Mouse (Mus musculus) embryonic facial prominence, embryonic 11.5 days (tissue): Measurements from ENCODE around the gene Casq2. TPM values are rescaled to one million over a fixed set of nuclear protein-coding genes. Genes with fewer than 3 reads are reported as not detected.

Source experiments
- ATAC-seq: fragments of 200-750 bp; cut with Nextera tagmentation; replicated peaks from 2 replicates; pipeline ENCODE4 v1.8.0; 2017; ENCODE audit warnings: low read depth; ENCODE audit not compliant: insufficient number of reproducible peaks, low FRiP score, low TSS enrichment
- DNase-seq: peaks from one replicate; pipeline ENCODE4 v3.0.0-alpha.2; 2015; ENCODE audit warnings: low spot score
- H3K27ac ChIP-seq: fragments of 300-500 bp; sonication (generic); replicated peaks from 2 replicates; pipeline ENCODE4 v1.5.1; 2014; ENCODE audit warnings: mild to moderate bottlenecking, low read depth, low read length, control low read depth
- H3K27me3 ChIP-seq: fragments of 300-500 bp; sonication (generic); 2 replicates; pipeline ENCODE4 v1.6.1; 2014; ENCODE audit warnings: mild to moderate bottlenecking, low read length, moderate library complexity, mixed read lengths; ENCODE audit not compliant: control insufficient read depth, insufficient read depth
- H3K36me3 ChIP-seq: fragments of 300-500 bp; sonication (generic); replicated peaks from 2 replicates; pipeline ENCODE4 v1.6.1; 2014; ENCODE audit warnings: low read depth, mild to moderate bottlenecking, low read length, moderate library complexity, mixed read lengths; ENCODE audit not compliant: control insufficient read depth, insufficient read depth
- H3K4me1 ChIP-seq: fragments of 300-500 bp; sonication (generic); 2 replicates; pipeline ENCODE4 v1.6.1; 2014; ENCODE audit warnings: low read length, mixed read lengths; ENCODE audit not compliant: control insufficient read depth, insufficient read depth
- H3K4me2 ChIP-seq: fragments of 300-500 bp; sonication (generic); 2 replicates; pipeline ENCODE4 v1.6.1; 2014; ENCODE audit warnings: low read depth, mild to moderate bottlenecking, control low read depth, low read length, moderate library complexity
- H3K4me3 ChIP-seq: fragments of 300-500 bp; sonication (generic); 2 replicates; pipeline ENCODE4 v1.5.1; 2014; ENCODE audit warnings: low read depth, low read length, control low read depth
- H3K9ac ChIP-seq: fragments of 300-500 bp; sonication (generic); replicated peaks from 2 replicates; pipeline ENCODE4 v1.6.1; 2014; ENCODE audit warnings: mild to moderate bottlenecking, control low read depth, low read length
- H3K9me3 ChIP-seq: fragments of 300-500 bp; sonication (generic); replicated peaks from 2 replicates; pipeline ENCODE4 v1.6.1; 2016; ENCODE audit warnings: mild to moderate bottlenecking, low read length, inconsistent platforms, mixed read lengths; ENCODE audit not compliant: control insufficient read depth
- WGBS: fragments of 180-500 bp; shearing (Covaris S2); extraction: QIAGEN DNeasy Blood & Tissue Kit; methylation state at CpG from one replicate; pipeline ENCODE4 v1.1.7; 2014; 5-methylcytosine and 5-hydroxymethylcytosine counted together
- polyA plus RNA-seq: library from polyadenylated mRNA; unstranded; fragments of >200 nt; fragmentation: Nextera tagmentation; extraction: Ambion mirVana; gene quantifications from 2 replicates; pipeline ENCODE4 v1.2.1, GENCODE M21; 2014

The Casq2 gene
- 0.99 and 2.3 TPM in 2 replicates for polyA plus RNA-seq

DNA sequence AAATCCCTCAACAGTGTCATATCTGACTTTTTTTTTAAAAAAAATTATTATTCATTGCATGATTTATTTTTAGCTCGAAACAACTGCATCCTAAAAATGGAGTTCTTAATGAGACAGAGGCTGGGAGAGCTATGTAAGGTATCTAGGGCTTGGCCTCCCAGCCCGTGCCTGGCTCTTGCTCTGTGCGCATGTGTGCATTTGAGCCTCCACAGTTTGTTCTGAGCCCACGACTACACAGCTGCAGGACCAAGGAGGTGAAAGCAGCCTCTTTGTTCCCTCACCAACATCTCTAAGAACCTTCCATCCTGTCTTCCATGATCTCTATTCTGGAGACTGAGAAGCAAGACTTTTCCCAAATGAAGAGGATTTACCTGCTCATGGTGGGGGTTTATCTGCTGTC, at the start of gene Casq2:
Casq2 (plus strand) TSS at position 133 of the 400 bp plus-strand sequence.
- DNase-seq (no peak), ATAC-seq (no peak)
- Histone ChIP-seq H3K27me3 (no peaks in the 10 kb centered on the region), H3K4me2 (no peak within 1 kb of the TSS), H3K36me3 (no peaks in the 10 kb centered on the region), H3K9me3 (no peaks in the 10 kb centered on the region), H3K4me3 (no peak within 1 kb of the TSS), H3K9ac (no peak within 1 kb of the TSS), H3K27ac (no peak within 1 kb of the TSS), H3K4me1 (no peaks in the 10 kb centered on the region)
- 77% methylated on average over 4 of the region's 4 CpGs for WGBS

DNA sequence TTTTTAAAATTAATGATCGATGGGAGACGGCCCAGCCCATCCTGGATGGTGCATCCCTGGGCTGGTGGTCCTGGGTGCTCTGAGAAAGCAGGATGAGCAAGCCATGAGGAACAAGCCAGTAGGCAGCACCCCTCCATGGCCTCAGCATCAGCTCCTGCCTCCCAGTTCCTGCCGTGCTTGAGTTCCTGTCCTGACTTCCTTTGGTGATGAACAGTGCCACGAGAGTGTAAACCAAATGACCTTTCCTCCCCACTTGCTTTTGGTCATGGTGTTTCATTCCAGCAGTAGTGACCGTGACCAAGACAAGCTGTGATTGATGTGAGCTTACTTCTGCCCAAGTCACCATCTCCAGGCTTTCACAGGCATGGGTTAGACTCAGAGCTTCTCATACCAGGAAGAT, 48.4 kb upstream of the Casq2 start:
- no peaks in the 10 kb centered on the region for H3K4me1 ChIP-seq
- DNase-seq (no peak), ATAC-seq (no peak)
- H3K9ac ChIP-seq = no peak overlapping the region
- WGBS = 90% methylated on average over 5 of the region's 5 CpGs
- no peaks in the 10 kb centered on the region for H3K36me3 ChIP-seq
- H3K4me2 ChIP-seq = no peak overlapping the region
- H3K4me3 ChIP-seq = no peak overlapping the region
- H3K27me3 ChIP-seq = no peaks in the 10 kb centered on the region; the same call in 1 of the 2 replicates
- H3K9me3 ChIP-seq = no peaks in the 10 kb centered on the region
- H3K27ac ChIP-seq = no peak overlapping the region

DNA sequence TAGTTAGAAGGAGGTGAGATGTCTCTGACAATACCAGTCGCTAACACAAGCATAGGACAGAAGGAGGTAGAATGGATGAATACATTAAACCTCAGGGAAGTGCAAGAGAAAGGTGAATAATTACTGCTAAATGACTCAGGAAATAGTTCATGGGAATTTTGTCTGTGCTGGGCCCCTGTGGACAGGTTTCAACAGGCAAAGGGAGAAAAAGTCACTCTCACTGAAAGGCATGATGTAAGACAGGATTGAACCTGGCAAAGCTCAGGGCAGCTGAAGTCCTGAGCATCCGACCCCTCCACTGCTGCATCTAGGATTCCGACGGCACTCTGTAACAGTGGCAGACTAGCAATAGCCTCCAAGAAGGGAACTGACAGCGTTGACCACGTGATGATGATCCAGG, 47.6 kb upstream of the Casq2 start:
- Histone ChIP-seq H3K4me3 (no peak overlapping the region), H3K4me1 (no peaks in the 10 kb centered on the region), H3K9ac (no peak overlapping the region), H3K9me3 (no peaks in the 10 kb centered on the region), H3K27ac (no peak overlapping the region), H3K36me3 (no peaks in the 10 kb centered on the region), H3K4me2 (no peak overlapping the region), H3K27me3 (no peaks in the 10 kb centered on the region; the same call in 1 of the 2 replicates)
- DNase-seq (no peak), ATAC-seq (no peak)
- 79% methylated on average over 6 of the region's 6 CpGs for WGBS

DNA sequence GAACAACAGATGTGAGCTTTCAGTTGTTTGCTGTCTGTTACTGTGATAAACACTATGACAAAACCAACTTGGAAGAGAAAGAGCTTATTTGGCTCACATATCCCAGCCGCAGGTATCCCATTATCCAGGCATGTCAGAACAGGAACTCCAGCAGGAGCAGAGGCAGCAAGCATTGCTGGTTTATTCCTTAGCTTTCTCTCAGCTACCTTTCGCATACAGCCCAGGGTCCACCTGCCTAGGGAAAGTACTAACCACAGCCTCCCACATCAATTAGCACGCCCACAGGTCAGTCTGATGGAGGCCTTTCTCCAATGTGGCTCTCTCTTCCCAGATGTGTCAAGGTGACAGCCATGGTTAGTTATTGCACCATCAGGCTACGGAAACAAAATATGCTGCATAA, 44.6 kb upstream of the Casq2 start:
- 86% methylated on average over 4 of the region's 4 CpGs for WGBS

DNA sequence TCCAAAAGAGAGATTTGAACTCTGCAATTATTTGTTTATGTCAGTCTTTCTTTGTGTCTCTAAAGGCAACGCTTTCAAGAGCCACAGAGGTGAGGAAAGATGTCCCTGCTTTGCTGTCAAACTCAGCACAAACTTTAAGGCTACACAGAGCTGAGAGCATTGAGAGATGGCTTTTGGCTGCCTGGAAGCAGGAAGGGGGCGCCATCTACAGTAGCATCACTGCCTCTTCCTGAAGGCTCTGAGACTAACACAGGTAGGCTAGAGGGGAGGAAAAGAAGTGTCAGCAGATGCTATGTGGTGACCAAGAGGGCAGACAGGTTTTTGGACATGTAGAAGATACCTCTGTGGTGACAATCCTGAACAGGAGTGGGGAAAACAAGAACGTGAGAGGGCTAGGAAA, 41.1 kb upstream of the Casq2 start:
- H3K9me3 ChIP-seq = no peaks in the 10 kb centered on the region
- no peak overlapping the region for H3K27ac ChIP-seq
- ATAC-seq (no peak), DNase-seq (no peak)
- no peak overlapping the region for H3K4me2 ChIP-seq
- no peaks in the 10 kb centered on the region for H3K4me1 ChIP-seq
- H3K27me3 ChIP-seq = no peaks in the 10 kb centered on the region; the same call in 1 of the 2 replicates
- H3K36me3 ChIP-seq = no peaks in the 10 kb centered on the region
- H3K9ac ChIP-seq = no peak overlapping the region
- WGBS = 31% methylated on average over 3 of the region's 3 CpGs
- H3K4me3 ChIP-seq = no peak overlapping the region

More for the DNA sequence above, 44.6 kb upstream of the Casq2 start:
- Histone ChIP-seq H3K9me3 (no peaks in the 10 kb centered on the region), H3K4me1 (no peaks in the 10 kb centered on the region), H3K4me3 (no peak overlapping the region), H3K4me2 (no peak overlapping the region), H3K27ac (no peak overlapping the region), H3K9ac (no peak overlapping the region), H3K36me3 (no peaks in the 10 kb centered on the region), H3K27me3 (no peaks in the 10 kb centered on the region; the same call in 1 of the 2 replicates)
- ATAC-seq (no peak), DNase-seq (no peak)

DNA sequence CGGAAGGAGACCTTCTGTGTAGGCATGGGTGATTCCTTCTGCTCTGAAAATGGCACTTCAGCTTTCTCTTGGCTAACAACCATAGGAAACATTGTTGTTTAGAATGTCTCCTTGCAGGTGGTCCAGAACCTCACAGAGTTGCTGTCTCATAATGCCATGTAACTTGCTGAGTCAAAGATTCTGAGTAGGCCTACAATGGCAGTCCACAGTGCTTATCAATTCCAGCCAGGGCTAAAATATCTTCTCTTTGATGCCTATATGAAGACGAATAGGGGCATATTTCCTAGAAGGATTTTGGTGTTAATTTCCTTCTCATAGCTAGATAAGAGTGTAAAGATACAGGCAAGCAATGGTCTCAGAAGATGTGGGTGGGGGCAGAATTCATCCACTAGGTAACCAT, 38.7 kb upstream of the Casq2 start:
- Histone ChIP-seq H3K36me3 (no peaks in the 10 kb centered on the region), H3K27me3 (no peaks in the 10 kb centered on the region), H3K27ac (no peak overlapping the region), H3K4me2 (no peak overlapping the region), H3K4me3 (no peak overlapping the region), H3K4me1 (no peaks in the 10 kb centered on the region), H3K9me3 (no peaks in the 10 kb centered on the region), H3K9ac (no peak overlapping the region)
- no peak for ATAC-seq
- 89% methylated on average over 2 of the region's 2 CpGs for whole genome bisulfite sequencing
- DNase-seq = no peak

DNA sequence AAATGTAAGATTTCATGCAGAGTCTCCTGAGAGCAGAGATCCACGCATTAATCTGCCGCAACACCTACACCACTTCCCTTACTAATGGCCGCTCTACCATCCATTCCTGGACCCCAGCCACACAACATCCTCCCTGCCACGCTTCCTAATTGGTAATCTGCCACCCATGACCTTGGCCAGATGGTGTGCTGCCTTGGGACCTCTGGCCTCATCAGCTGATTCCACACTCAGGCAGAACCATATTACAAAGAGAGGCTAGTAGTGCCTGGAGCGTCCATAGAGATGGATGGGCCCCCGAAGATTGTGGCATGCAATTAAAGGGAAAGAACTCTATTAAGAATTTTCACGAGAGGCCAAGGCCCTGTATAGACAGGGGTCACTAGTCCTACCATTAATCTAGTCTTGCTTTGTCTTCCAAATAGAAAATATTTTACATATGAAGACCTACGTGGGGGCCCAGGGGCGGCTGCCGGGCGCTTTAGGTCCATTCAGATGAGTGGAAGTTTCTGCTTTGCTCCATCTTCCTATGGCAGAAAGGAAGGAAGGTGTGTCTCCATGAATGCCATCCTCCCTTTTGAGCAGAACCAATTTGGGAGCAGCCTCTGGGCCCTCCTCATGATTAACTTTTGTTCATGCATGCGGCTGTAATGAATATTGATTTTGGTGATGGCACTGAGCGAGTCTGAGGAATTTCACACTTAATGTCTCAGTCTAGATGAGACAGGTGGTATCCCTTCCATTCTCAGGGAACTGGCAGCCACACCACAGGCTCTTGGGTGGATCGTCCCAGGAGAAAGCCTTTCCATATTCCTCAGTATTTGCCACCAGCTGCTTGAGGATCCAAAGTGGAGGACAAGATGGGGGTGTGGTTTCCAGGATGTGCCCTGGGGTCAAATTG, 36.8 kb upstream of the Casq2 start:
- peak; percentile 67 for ATAC-seq

DNA sequence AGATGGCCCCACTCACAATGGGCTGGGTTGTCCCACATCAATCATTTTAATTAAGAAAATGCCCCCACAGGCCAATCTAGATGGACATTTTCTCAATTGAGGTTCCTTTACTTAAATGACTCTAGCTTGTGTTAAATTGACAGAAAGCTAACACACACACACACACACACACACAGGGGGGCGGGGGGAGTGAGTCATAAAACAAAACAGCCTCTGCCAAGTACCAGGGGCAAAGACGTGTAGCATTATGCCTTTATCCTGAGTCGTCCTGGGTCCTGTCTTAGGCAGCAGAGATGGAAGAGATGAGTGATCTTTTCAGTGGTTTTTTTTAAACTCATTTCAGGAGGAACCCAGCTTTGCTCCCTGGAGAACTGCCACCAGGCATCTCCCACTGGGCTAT, 34.2 kb upstream of the Casq2 start:
- Histone ChIP-seq H3K9me3 (no peaks in the 10 kb centered on the region), H3K4me3 (no peak overlapping the region), H3K4me1 (no peaks in the 10 kb centered on the region), H3K9ac (no peak overlapping the region), H3K36me3 (no peaks in the 10 kb centered on the region), H3K4me2 (no peak overlapping the region), H3K27ac (no peak overlapping the region), H3K27me3 (no peaks in the 10 kb centered on the region)
- 50% methylated on average over 3 of the region's 3 CpGs for WGBS
- ATAC-seq (no peak), DNase-seq (no peak)

More for the DNA sequence above, 36.8 kb upstream of the Casq2 start:
- no peak for DNase-seq
- Histone ChIP-seq H3K4me1 (no peaks in the 10 kb centered on the region), H3K27me3 (no peaks in the 10 kb centered on the region), H3K4me2 (no peak overlapping the region), H3K36me3 (no peaks in the 10 kb centered on the region), H3K9me3 (no peaks in the 10 kb centered on the region), H3K4me3 (no peak overlapping the region), H3K9ac (no peak overlapping the region), H3K27ac (no peak overlapping the region)
- 74% methylated on average over 14 of the region's 14 CpGs for WGBS
